Mouse (Mus musculus) stomach, postnatal 0 days (tissue): ENCODE results near the gene Tas2r135. TPM values are rescaled to one million over a fixed set of nuclear protein-coding genes. Genes with fewer than 3 reads are reported as not detected.

Experiments
- ATAC-seq: fragments of 200-750 bp; cut with Nextera tagmentation; 2 replicates; pipeline ENCODE4 v1.8.0; 2017; ENCODE audit not compliant: low FRiP score, low TSS enrichment
- DNase-seq: peaks from one replicate; pipeline ENCODE4 v3.0.0-alpha.2; 2016; ENCODE audit warnings: low spot score
- H3K27ac ChIP-seq: fragments of 300-500 bp; sonication (generic); replicated peaks from 2 replicates; pipeline ENCODE4 v1.5.1; 2014; ENCODE audit warnings: mild to moderate bottlenecking, control low read depth
- H3K27me3 ChIP-seq: fragments of 300-500 bp; sonication (generic); 2 replicates; pipeline ENCODE4 v1.6.1; 2014; ENCODE audit warnings: low read length; ENCODE audit not compliant: control insufficient read depth, insufficient read depth
- H3K36me3 ChIP-seq: fragments of 300-500 bp; sonication (generic); 2 replicates; pipeline ENCODE4 v1.6.1; 2014; ENCODE audit warnings: low read length, mixed read lengths; ENCODE audit not compliant: control insufficient read depth, insufficient read depth
- H3K4me1 ChIP-seq: fragments of 300-500 bp; sonication (generic); replicated peaks from 2 replicates; pipeline ENCODE4 v1.6.1; 2014; ENCODE audit warnings: antibody characterized with exemption; ENCODE audit not compliant: control insufficient read depth, insufficient read depth
- H3K4me2 ChIP-seq: fragments of 300-500 bp; sonication (generic); replicated peaks from 2 replicates; pipeline ENCODE4 v1.6.1; 2014; ENCODE audit warnings: low read depth, mild to moderate bottlenecking, control low read depth, moderate library complexity
- H3K4me3 ChIP-seq: fragments of 300-500 bp; sonication (generic); 2 replicates; pipeline ENCODE4 v1.5.1; 2014; ENCODE audit warnings: low read depth, low read length, control low read depth
- H3K9ac ChIP-seq: fragments of 300-500 bp; sonication (generic); 2 replicates; pipeline ENCODE4 v1.6.1; 2014; ENCODE audit warnings: mild to moderate bottlenecking, low read length, control low read depth, mixed read lengths
- H3K9me3 ChIP-seq: fragments of 300-500 bp; sonication (generic); 2 replicates; pipeline ENCODE4 v1.6.1; 2016; ENCODE audit warnings: low read length; ENCODE audit not compliant: control insufficient read depth
- CTCF ChIP-seq: IDR thresholded peaks from 2 replicates; pipeline ENCODE4 v1.5.1; 2016; ENCODE audit warnings: antibody characterized with exemption, low read depth, mild to moderate bottlenecking, moderate library complexity
- EP300 ChIP-seq: optimal IDR thresholded peaks from 2 replicates; pipeline ENCODE3; 2016; ENCODE audit warnings: antibody characterized with exemption
- WGBS: fragments of 180-500 bp; shearing (Covaris S2); extraction: QIAGEN DNeasy Blood & Tissue Kit; methylation state at CpG from one replicate; pipeline ENCODE4 v1.1.7; 2014; 5-methylcytosine and 5-hydroxymethylcytosine counted together
- polyA plus RNA-seq: library from polyadenylated mRNA; unstranded; fragments of >200 nt; fragmentation: Nextera tagmentation; extraction: Ambion mirVana; gene quantifications from 2 replicates; pipeline ENCODE4 v1.2.1, GENCODE M21; 2015

Tas2r135 gene
- polyA plus RNA-seq, 1 experiment from 2014 or later = not detected

DNA sequence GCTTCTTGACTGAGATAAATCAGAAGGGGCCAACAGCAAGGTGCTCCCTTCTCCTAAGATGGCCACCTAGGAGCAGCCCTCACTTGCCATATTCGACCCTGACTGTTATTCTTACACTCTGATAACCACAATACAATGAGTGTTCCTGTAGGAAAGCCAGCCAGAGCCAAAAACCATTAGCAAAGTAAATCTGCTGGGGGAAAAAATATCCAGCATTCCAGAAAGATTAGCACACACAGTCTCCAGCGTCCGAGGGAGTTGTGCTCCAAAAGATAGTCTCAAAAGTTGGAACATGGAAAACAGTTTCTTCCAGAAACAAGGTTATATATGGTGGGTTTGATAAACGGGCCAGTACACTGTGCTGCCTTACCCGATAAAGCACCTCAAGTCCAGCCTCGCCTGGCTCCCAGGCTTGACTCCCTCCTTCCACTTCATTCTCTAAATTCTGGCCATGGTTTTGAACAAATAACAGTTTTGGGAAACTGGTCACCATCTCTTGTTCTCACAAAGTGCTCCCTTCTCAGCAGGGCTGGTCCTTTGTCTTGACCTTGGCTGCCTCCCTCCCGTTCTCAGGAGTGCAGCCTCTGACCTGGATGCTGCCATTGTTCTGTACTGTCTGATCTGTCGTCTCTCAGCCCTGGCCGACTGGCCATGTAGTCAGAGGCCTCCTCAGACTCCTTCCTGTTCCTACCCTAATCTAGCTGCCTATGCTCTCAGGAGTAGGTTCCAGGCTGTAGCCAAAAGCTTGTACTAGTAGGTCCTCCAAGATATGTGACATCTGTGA, 45.7 kb upstream of the Tas2r135 start:
- no peak for DNase-seq
- no peaks in the 10 kb centered on the region; the same call in 1 of the 2 replicates for H3K4me1 ChIP-seq
- peak overlapping the region; percentile 31; the same call in 1 of the 2 replicates for H3K27ac ChIP-seq
- TF ChIP-seq CTCF (no peak), EP300 (no peak)
- H3K27me3 ChIP-seq = no peaks in the 10 kb centered on the region
- no peak overlapping the region for H3K4me3 ChIP-seq
- ATAC-seq = no peak
- WGBS = 53% methylated on average over 9 of the region's 9 CpGs
- no peak overlapping the region for H3K9ac ChIP-seq
- peaks cover 39% of the 10 kb centered on the region for H3K36me3 ChIP-seq
- H3K4me2 ChIP-seq = no peak overlapping the region
- H3K9me3 ChIP-seq = no peaks in the 10 kb centered on the region

DNA sequence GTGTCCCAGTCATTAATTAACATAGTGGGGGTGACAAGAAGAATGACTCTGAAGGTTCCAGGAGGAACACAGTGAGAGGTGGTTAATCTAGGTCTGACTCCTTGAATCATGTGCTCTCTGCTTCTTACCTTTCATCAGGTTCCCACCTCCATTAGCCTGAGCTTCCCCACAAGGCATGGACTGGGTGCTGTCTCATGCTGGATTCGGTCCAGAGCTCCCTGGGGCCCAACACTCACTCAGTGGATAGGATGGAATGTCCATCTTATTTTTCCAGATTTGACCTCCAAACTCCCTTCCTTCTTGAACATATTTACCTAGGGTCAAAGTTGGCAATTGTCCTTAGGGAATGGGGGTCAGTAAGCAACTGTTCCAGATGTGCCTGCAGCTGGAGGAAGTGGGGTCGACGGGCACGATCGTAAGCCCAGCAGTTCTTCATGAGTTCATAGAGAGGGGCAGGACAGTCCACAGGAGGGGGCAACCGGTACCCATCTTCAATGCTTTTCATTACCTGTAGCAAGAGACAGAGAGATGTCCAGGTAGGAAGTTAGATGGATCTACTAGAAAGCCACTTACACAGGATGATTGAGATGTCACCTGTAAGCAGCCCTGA, 44.9 kb upstream of the Tas2r135 start:
- no peak for DNase-seq
- Histone ChIP-seq H3K27ac (no peak overlapping the region; the same call in 1 of the 2 replicates), H3K4me2 (no peak overlapping the region), H3K36me3 (peaks cover 39% of the 10 kb centered on the region), H3K4me3 (no peak overlapping the region), H3K9ac (no peak overlapping the region), H3K9me3 (no peaks in the 10 kb centered on the region), H3K27me3 (no peaks in the 10 kb centered on the region), H3K4me1 (no peaks in the 10 kb centered on the region; the same call in 1 of the 2 replicates)
- no peak for ATAC-seq
- WGBS = 83% methylated on average over 6 of the region's 6 CpGs
- no peak for TF ChIP-seq EP300
- TF ChIP-seq CTCF = no peak

DNA sequence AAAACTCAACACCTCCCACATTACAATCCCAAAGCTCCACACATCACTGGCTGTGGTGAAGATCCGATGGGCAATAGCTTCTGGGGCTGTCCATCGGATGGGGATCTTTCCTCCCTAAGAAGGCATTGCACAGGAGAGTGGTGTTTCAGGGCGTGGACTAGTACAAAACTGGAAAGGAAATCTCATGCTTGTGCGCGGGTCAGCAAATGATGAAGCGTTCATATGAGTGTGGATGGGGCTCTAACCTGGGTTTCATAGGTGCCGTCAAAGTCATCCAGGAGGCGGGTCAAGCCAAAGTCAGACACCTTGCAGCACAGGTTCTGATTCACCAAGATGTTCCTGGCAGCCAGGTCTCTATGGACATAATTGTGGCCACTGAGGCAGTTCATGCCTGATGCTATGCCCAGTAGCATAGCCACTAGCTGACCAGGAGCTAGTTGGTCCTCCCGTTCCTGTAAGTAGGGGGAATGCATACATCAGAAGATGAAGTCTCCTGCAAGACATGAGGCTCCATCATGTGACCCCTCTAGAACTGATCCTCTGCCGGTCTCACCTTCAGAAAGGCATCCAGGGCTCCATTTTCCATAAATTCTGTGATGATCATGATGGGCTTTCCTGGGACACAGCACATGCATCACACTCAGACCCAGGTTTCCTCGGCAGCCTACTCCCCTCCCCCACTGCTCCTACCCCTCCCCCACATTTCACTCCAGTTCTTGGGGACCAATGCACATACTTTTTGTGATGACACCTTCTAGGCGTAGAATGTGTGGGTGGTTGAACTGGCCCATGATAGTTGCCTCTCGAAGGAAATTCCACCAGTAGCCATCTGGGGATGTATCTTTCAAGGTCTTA, 44.0 kb upstream of the Tas2r135 start:
- DNase-seq (no peak), ATAC-seq (no peak)
- Histone ChIP-seq H3K36me3 (peaks cover 35% of the 10 kb centered on the region), H3K27me3 (no peaks in the 10 kb centered on the region), H3K4me2 (no peak overlapping the region), H3K4me1 (no peaks in the 10 kb centered on the region; the same call in 1 of the 2 replicates), H3K9ac (no peak overlapping the region), H3K4me3 (no peak overlapping the region), H3K9me3 (no peaks in the 10 kb centered on the region), H3K27ac (no peak overlapping the region)
- TF ChIP-seq CTCF (no peak), EP300 (no peak)
- WGBS = 88% methylated on average over 13 of the region's 13 CpGs

DNA sequence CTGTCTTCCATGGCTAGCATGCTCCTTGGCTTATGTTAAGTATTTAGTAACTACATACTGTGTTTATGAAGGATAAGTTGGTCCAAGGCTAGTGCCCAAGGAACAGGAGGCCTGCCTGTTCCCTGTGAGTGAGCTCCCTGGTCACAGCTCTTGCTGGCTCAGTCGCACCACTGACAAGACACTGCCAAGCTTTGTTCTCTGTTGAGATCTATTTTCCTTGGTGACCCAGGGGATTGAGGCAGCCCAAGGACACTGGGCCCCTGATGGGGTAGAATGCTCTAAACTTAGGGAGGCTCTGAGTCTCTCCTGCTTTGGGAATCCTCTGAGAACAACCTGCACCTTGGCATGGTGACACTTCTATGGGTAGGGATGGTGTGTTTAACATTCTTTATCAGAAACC, 43.2 kb upstream of the Tas2r135 start:
- WGBS = 64% methylated on average over 1 of the region's 1 CpGs
- no peaks in the 10 kb centered on the region for H3K9me3 ChIP-seq
- H3K4me2 ChIP-seq = no peak overlapping the region
- no peaks in the 10 kb centered on the region for H3K27me3 ChIP-seq
- H3K27ac ChIP-seq = no peak overlapping the region
- TF ChIP-seq EP300 (no peak), CTCF (no peak)
- H3K4me3 ChIP-seq = no peak overlapping the region
- DNase-seq (no peak), ATAC-seq (no peak)
- H3K9ac ChIP-seq = no peak overlapping the region
- peaks cover 29% of the 10 kb centered on the region for H3K36me3 ChIP-seq
- no peaks in the 10 kb centered on the region for H3K4me1 ChIP-seq

DNA sequence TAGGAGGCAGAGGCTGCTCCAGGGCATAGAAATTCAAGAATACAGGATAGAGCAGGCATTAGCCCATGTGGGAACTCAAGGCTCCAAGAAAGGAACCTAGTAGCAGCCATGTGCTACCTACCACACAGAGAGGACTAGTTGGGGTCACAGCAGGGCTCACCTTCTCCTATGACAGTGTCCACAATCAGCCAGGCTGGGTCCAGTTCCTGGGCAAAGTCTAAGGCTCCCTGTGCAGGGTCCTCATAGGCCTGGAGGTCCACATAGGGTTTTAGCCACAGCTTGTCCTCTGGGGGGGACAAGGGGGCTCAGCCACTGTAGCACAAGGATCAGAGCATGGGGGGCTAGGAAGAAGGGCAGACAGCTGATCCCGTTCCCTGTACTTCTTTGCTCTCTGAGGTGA, 42.7 kb upstream of the Tas2r135 start:
- 74% methylated on average over 1 of the region's 1 CpGs for WGBS
- no peak overlapping the region for H3K4me2 ChIP-seq

More for the DNA sequence above, 42.7 kb upstream of the Tas2r135 start:
- Histone ChIP-seq H3K36me3 (peaks cover 29% of the 10 kb centered on the region), H3K4me3 (no peak overlapping the region), H3K27me3 (no peaks in the 10 kb centered on the region), H3K27ac (no peak overlapping the region), H3K9me3 (no peaks in the 10 kb centered on the region), H3K9ac (no peak overlapping the region), H3K4me1 (no peaks in the 10 kb centered on the region)
- TF ChIP-seq CTCF (no peak), EP300 (no peak)
- no peak for ATAC-seq
- DNase-seq = no peak
